Mouse (Mus musculus) testis, postnatal 14 days (tissue): ENCODE measurements around the gene Myof.

Experiments used
- DNase-seq: peaks from one replicate; pipeline ENCODE4 v3.0.0; 2021; ENCODE audit warnings: low spot score

The Myof gene

DNA sequence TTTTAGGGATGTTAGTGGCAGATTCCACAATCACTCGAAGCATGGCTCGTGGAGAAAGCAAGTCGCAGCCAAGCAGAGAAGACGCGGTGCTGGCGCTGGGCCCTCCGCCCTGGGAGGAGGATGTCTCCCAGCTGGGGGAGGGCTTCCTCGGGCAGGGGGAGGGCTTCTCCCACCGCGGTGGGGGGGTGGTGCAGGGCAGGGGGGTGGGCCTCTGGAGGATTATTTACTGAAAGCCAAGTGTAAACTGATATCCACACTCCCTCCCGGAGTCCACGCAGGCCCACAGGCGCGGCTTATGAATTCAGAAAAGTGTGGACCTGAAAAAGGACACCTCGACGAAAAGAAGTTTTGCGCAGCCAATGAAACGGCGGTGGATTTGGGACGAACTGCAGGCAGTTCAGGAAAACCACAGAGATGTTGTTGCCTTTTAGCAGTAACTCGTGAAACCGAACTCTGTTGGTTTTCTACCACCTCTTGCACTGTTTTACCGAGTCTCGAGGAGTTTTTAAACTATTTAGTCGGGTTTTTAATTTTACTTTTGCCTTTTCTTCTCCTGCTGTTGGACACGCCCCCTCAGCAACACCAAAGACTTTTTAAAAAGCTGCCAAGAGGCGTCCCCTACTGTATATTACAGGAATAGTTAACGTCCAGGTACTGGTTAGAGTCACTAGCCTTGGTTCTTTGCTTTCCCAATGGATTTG is at the start of gene Myof:
TSS of gene Myof (minus strand) at position 297 of the 701 bp plus-strand sequence.
- DNase-seq, result peak; percentile 58

DNA sequence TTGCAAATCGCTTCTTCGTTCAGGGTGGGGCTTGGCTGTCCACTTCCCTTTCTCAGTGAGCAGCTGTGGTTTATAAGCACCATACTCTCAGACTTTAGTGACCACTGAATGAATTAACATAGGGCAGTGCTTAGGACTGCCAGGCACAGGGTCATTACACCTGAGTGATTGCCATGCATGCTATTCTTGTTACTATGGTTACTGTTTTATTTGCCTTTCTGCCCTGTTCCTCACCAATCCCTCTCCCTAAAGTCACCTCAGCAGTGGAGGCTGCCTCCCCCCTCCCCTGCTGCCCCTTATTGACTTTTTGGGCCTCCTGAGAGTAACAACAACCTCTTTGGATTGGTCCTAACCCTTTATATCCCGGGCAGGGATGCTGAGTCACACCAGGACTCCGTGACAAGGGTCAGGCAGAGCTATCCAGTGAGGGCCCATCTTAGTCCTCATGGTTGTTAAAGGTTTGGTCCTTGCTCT is 48.2 kb upstream of the Myof start:
- DNase-seq, result no peak

DNA sequence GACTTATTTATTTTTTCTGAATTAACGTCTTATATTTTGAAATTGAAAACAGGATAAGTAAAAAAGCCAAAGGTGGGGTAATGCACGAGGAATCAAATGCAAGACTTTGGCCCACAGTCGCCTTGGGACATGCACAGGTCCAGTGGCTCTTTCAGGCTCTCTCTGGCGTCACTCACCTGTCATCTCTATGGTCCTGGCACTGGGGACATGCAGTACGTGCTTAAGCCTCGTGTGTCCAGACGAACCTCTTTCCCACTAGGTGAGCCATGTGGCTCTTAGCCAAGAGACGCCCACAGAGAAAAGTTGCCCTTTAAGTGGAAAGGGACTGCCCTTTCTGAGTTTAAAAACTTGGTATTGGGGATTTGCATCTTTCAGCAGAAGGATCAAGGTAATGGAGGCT is 46.0 kb upstream of the Myof start:
- DNase-seq, result no peak

DNA sequence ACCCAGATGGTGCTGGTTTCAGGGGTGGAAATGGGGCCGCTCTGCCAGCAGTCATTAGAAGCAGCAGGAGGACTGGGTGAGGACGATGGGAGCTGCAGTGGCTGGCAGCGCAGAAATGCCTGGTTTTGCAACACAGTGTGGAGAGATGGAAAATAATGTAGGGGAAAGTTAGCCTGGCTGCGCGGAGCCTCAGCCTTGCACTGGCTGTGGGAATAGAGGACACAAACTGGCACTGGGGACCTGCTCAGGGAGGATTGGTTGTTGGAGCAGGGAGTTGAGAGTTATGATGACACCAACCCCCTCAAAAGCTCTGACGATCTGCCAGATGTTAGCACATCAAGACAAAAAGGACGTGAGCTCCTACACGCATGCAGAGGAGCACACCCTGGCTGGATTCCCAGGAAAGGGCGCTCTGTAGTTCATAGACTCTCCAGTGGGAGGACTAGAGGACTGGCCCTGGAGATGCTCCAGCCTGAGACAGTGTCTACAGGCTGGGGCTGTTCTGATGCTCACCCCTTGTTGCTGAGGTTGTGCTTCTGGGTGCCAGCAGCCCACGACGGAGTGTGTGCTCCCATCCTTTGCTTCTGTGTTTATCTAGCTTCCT is 43.7 kb upstream of the Myof start:
- peak; percentile 31 for DNase-seq

DNA sequence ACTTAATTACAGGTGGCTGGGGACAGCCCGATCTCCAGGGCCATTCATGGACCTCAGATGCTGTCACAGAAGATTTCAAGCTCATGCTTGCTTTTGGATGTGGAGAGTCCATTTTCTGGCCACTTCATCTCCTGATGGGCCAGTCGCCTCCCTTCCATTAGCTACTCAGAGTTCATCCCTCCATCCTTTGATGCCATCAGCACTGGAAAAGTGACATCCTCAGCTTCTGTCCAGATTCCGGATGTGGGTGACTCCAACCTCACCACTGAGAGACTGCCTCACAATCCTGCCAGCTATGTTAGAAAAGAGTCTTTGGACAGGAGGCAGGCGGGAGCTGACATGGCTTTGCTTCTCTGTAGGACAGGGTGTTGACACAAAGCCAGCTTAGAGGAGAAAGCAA is 42.5 kb upstream of the Myof start:
- DNase-seq, result no peak

DNA sequence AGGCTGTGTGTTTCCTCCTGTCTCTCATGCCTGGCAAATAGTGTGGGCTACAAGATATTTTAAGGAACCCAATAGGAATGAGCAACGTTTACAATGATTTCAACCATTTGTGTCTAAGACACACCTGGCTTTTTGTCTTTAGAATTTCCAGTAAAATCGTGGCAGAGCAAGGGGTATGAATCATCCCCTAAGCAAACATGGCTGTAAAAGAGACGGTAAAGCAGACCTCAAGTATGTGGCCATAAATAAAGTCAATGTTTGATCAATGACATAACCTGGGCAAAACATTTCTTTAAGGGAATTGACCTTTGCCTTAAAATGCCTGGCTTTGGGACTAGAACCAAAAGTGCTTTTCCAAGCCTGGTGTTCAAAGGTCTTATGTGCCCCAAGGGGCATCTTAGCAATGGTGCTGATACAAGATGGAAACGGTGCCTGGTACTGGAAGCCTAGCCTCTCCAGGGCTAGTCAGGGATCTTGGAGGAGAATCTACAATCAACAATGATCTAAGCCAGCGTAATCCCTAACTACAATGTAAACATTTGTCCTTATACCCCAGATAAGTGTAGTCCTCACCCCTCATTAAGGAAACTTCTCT is 39.7 kb upstream of the Myof start:
- no peak for DNase-seq

DNA sequence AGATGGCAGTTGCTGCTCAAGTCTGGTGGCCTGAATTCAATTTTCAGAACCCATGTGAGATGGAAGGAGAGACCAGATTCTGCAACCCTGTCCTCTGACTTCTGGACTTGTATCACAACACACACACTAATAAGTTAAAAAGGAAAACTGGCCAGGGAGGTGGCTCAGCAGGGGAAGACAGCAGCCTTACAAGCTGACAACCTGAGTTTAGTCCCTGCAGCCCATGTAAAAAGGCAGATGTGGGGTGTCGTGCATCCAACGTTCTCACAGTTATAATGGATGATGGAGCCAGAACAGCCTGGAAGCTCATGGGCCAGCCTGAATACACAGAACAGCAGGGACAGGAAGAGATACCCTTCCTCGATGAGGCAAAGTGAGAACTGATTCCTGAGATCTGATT is 38.0 kb upstream of the Myof start:
- DNase-seq, result no peak

DNA sequence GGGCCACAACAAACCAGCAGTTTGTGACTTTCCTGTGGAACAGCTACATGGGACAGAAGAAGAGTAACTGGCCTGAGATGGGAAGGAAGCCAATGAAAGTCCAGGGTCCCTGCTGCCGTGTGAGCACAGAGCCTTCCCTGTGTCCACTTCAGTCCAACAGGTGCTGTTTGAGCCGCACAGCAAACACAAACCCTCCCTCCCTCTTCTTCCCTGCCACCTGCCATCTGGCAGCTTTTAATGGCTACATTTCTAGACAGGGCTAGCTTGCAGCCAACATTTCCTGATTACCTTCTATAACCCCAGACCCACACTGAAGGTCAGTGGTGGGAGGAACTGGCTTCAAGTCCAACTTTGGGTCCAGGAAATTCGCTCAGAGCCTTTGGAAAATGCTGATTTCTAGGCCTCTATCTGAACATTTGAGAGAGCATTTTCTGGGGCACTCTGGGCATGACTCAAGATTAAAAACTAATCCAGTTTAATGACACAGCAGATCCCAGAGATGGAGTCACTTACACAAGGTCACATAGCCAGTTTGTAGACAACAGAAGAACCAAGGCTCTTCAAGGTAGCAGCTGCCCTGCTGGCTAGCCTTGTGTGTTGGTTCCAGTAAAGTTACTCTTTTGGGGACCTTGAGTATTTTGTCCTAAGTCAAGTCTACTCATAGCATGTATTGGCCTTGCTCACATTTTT is 34.6 kb upstream of the Myof start:
- no peak for DNase-seq

DNA sequence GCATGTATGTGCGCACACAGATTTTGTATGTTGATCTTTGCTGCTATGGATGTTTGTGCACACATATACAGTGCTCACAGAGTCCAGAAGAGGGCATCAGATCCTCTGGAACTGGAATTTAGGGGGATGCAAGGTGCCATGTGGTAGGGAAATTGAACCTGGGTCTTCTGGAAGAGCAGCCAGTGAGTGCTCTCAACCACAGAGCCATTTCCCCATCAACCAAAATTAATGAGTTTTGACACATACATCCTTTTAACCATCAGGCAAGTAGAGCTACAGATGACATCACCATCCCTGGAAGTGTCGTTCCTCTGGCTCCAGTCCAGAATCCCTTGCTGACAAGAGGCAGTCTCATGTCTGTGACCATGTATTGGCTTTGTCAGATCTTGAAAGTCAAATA is 32.9 kb upstream of the Myof start:
- DNase-seq, result no peak

DNA sequence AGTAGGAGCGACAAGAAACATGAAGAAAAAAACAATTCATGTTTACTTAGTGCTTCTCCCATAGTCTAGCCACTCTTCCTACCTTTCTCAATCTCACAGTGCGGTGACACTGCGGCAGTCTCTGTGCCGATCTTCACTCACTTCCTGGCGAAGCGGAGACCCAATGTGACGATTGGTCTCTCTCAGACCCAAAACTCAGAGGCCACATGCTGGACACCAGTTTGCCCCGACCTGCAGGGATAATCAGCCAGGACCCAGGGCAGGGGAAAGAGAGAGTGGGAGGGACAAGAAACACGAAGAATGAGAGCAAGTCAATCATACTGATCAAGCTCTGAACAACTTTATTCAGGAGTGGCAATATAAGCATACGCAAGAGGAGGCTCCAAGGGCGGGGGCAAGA is 31.7 kb upstream of the Myof start:
- no peak for DNase-seq

DNA sequence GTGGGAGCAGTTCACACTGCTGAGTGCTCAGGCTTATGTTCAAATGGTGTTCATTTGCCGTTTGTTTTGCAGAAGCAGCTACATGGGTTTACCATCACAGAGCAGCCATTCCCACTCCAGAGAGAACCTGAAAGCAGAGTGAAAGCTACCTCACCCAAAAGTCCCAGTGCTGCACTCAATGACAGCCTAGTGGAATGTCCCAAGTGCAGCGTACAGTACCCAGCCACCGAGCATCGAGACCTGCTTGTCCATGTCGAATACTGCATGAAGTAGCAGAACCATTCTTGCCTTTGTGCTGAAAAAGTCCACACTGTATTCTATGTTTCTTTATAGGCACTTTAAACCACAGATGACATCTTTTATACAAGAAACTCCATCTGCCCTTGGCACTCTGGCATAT is 29.8 kb upstream of the Myof start:
- no peak for DNase-seq

DNA sequence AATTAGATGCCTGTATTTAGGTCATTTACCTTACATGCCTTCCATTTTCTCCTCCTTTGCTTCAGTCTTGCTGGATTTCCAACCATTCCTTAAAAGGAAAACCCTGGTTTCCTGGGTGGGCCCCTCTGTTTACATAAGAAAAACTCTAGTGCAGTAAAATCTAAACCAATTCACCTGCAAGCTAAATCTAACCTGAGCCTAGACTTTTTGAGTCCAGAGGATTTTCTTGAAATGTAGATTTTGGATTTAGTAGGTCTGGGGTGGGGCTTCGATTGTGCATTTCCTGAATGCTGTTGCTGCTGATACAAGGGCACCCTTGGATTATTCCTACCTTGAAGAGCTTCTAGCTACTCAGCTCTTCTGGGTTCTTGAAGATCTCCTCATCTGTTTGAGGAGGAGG is 20.7 kb upstream of the Myof start:
- no peak for DNase-seq

DNA sequence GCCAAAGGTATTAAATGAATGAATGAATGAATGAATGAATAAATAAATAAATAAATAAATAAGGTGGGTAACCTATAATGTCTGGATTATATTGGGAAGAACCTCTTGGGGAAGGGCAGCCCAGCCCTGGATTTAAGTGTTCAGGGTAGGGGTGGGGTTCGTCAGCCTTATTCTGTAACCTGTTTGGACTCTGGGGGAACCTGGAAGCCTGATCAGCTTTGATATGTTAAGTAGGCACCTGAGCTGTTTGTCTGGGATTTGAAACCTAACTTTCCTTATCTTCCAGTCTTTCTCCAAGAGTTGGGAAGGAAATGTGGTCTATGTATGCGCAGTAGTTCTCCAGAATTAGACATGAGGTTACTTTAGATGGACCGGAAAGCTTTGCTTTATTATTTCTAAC is 19.8 kb upstream of the Myof start:
- no peak for DNase-seq

DNA sequence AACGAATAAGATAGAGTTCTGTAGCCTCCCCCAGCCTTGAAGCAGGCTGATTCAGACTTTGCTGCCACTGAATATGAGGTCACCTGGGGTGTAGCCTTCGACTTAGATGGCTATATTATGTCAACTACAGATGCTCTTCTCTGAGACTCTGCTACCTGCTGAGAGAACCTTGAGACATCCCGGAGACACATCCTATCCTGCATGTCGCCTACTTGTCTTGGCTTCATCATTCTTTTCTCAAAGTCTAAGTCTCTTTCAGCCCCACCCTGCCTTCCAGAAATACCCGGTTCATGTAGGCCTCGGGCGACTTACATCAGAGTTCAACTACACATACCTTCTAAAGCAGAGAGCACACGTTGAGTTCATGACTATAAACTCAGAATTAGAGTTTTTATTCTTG is 13.6 kb upstream of the Myof start:
- DNase-seq, result no peak

DNA sequence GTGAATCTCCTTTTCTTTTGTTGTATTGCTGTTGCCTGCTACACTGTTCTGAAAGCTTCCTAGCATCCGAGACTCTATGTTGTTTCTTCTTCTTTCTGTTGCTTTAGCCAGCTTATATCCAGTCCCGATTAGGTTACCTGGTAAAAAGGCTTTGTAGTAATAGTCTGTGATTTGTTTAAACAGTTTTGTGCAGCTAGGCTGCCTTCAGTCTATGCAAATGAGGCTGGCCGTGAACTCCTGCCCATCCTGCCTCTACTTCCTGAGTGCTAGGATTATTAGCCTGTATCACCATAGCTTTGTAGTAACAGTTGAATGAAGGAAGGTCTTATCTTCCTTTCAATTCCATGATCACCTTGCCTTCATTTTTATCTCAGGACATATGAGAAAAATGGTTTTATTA is 12.9 kb upstream of the Myof start:
- no peak for DNase-seq

DNA sequence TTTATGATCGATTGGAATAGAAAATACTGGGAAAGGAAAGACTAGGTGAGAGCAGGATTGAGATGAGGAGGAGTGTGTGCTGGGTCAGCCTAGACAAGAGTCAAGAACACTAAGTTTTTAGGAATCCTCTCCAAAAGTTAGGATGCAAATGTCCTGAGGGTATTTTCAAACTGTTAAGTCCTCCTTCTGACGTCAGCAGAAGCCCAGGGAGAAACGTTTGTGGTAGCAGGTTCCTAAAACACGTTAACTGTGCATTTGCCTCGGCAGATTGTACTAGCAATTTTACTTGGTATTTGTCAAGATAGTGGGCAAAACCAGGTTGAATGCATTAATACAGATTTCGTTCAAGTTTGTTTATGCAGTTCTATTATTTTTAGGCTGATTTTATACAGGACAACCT is 12.4 kb upstream of the Myof start:
- DNase-seq, result no peak

DNA sequence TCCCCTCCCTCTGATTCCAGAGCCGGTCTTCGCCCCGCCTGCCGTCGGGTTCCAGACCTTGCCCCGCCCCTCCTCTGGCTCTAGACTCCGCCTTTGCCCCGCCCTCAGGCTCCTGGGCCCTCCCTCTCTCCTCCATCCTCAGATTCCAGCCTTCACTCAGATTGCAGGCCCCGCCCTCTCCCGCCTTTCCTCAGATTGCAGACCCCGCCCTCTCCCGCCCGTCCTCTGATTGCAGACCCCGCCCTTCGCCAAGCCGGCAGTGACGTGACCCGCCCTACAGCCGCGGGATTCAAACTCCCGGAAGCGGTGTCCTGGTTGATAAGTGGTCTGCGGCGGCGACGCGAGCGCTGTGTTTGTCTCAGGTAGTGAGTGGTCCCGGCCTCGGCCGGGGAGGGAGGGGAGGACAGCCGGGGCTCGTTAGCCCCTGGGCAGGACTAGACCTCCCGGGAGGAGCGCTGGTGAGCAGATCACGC is 11.4 kb upstream of the Myof start, which contains the start of gene Cep55:
TSS of gene Cep55 (plus strand) at position 292 of the 473 bp plus-strand sequence.
- peak; percentile 97 for DNase-seq

DNA sequence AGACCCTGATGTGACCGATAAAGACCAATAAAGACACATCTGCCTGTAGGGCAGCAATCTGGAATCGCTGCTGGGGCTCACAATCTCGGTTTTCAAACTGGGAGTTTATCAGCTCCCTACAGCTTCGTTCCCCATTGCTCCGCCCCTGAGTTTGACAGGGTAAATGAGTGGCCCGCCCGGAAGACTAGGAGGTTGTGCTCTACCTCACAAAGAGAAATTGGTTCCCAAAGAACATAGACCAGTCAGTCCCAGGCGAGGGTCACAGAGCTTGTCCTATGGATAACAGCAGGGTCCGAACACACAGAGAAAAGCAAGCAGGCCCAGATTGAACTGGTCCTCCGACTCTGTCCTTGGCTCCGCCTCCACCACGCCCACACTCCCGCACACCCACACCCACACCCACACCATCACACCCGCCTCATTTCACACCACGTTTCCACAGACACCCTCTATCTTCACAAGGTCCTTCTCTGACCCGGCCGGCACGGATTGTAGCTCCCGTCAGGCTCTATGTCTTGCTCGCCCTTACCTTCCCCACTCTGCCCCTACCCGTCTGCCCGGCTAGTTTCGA is 10.9 kb upstream of the Myof start:
- DNase-seq, result no peak

DNA sequence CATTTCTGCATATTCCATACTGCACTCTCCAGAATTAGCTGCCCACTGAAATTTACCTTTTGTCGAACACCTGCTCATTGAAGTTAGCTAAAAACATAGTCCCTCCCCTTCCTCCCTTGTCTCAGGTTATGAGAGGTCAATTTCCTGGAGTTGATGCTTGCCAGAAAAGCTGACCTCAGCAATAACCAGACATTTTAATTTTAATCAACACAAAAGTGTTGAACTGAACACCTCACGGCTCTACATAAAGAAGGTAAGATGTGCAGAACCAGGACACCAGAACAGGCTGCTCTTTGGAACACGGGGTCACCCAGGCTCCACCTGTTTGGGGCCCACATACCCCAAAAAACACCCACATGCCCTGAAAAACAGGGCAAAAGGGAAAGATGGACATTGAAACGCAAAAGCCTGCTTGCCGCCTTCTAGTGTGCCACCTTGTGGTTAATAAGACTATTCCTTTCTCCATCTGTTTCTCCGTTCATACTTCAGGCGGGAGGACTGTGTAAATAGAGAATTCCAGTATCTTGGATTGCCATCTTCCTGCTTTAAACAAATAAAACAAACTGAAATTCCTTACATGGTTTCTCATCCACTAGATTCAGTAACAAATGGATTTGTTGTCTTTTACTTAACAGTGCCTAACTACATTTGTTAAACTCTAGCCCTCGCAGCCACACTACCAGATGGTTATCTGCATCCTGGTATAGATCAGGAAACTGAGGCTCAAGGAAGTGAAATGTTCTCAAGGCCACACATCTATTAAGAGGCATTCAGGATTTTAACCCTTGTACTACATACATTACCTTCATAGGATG is 10.1 kb upstream of the Myof start:
- DNase-seq, result no peak

DNA sequence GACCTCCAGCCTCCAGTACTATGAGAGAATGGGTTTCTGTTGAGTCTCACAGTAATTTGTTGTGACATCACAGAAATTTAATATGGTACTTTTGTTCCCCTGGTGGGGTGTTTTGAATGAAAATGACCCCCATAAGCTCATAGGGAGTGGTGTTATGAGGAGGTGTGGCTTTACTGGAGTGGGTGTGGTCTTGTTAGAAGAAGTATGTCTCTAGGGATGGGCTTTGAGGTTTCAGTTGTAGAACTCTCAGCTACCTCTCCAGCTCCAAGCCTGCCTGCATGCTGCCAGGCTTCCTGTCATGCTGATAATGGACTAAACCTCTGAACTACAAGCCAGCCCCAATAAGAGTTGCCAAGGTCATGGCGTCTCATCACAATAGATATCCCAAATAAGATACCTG is 6.3 kb upstream of the Myof start:
- DNase-seq, result no peak

DNA sequence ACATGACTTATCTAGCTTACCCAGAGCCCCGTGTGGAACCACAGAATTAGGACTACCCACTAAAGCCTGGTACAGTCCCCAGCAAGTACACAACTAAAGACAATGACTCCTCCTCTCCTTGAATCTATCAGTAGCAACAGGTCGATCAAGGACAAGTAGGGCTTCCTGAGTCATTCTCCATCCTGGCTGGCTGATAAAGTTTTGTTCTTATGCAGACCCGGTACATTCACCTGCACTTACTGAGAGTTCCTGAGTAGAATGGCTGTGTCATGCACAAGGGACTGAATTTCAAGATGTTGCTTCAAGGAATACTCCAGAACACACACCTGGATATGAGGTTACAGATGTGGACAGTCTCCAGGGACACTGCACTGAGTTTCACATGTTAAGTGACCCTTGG is 1.8 kb upstream of the Myof start:
- no peak for DNase-seq

DNA sequence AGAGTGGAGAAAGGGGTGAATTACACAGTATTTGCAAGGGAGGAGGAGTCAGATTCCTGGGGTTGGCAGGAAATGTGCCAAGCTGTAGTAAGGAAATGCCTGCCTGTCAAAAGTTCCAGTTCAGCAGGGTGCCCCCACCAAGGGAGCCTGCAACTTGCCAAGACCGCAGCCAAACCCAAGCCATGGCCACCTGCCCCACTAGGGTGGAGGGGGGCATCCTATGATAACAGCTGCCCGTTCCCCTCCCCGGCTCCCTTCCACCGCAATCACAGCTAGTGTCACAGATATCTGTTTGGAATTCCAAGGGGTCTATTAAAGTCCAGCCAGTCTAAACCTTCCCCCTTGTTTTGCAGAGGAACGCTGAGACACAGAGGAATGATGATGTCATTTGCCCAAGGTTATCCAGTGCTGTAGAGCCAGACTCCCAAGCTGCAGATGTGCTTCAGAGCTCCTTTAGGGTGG is 1.1 kb downstream of the Myof start:
- no peak for DNase-seq
